ENCODE assay signal across 8 mouse cellular contexts in genomic region chr4:98444437-98445139, GRCm38 (mm10). TPM values are rescaled to one million over a fixed set of nuclear protein-coding genes. Genes with fewer than 3 reads are reported as not detected.
DNase-seq lines count a peak whose midpoint lies in the region; ATAC-seq and TF ChIP-seq lines count a peak whose summit lies in the region.

No protein-coding gene starts in this region.

- H3K4me1 ChIP-seq in bone marrow, adult 2 months (ENCODE audit: control insufficient read depth, insufficient read depth, low read length) = no peaks in the 10 kb centered on the region
- no peaks in the 10 kb centered on the region; the same call in 1 of the 2 replicates for H3K4me1 ChIP-seq in forebrain, embryonic 14.5 days (ENCODE audit: control insufficient read depth, insufficient read depth, low read length)

- no peaks in the 10 kb centered on the region for H3K27me3 ChIP-seq in forebrain, embryonic 14.5 days (replicated peaks; ENCODE audit: control insufficient read depth, insufficient read depth, low read length)

- DNase-seq in ovary, postnatal 36 days (ENCODE audit: low spot score) = peak; percentile 33
- no peak for DNase-seq in ovary, adult 18-20 months (ENCODE audit: low spot score)
- peak; percentile 87 for DNase-seq in forebrain, embryonic 14.5 days (ENCODE audit: low spot score)
- DNase-seq in left cerebral cortex, postnatal 4 days = peak; percentile 75
- DNase-seq in neural tube, embryonic 10.5 days (ENCODE audit: extremely low spot score, low spot score) = peak; percentile 48

- H3K4me3 ChIP-seq in bone marrow, adult 2 months (replicated peaks; ENCODE audit: control insufficient read depth, low read depth, low read length) = no peak overlapping the region
- no peak overlapping the region for H3K4me3 ChIP-seq in forebrain, embryonic 14.5 days (ENCODE audit: low read depth, low read length)

- no peaks in the 10 kb centered on the region for H3K36me3 ChIP-seq in forebrain, embryonic 14.5 days (ENCODE audit: control insufficient read depth, insufficient read depth, low read length)

- peak; percentile 94 for ATAC-seq in forebrain, embryonic 14.5 days
- peak; percentile 80 for ATAC-seq in inflammation-experienced regulatory T-cells, adult 6 months
- no peak for ATAC-seq in erythroid progenitor cell, adult 5-6 weeks (replicated peaks; ENCODE audit: low FRiP score, poor library complexity, severe bottlenecking)

- no peak overlapping the region for H3K4me2 ChIP-seq in forebrain, embryonic 14.5 days (ENCODE audit: low read length)

- TF ChIP-seq CTCF in bone marrow, adult 2 months (IDR thresholded peaks at IDR 0.05; ENCODE audit: control insufficient read depth, insufficient read depth, low read length) = peak; percentile 33; the same call in 1 of the 2 replicates

- H3K9ac ChIP-seq in forebrain, embryonic 14.5 days (ENCODE audit: low read length) = no peak overlapping the region

- no peak for TF ChIP-seq POLR2A in bone marrow, adult 2 months (IDR thresholded peaks at IDR 0.05; ENCODE audit: borderline replicate concordance, control insufficient read depth, low read depth, low read length)

- no peak overlapping the region for H3K27ac ChIP-seq in bone marrow, adult 2 months (ENCODE audit: control insufficient read depth, insufficient read depth, low read depth, low read length, poor library complexity)
- H3K27ac ChIP-seq in forebrain, embryonic 14.5 days (ENCODE audit: low read depth, low read length) = no peak overlapping the region

- WGBS in bone marrow, adult 2 months = 79% methylated on average over 10 of the region's 10 CpGs
- 88% methylated on average over 10 of the region's 10 CpGs for WGBS in forebrain, embryonic 14.5 days

- intact Hi-C loops in left cerebral cortex, postnatal 4 days (cut with DNase I) = loop anchor here (10.0 kb wide), 1 partner anchor 690 kb away; no protein-coding TSS in a partner anchor

- no peaks in the 10 kb centered on the region for H3K9me3 ChIP-seq in forebrain, embryonic 14.5 days (replicated peaks; ENCODE audit: control insufficient read depth, low read length)

RNA-seq across cellular contexts. Expression of gene Patj, which starts 49.0 kb away (rescaled TPM):
- polyA plus RNA-seq in bone marrow, adult 2 months (2011; ENCODE audit: insufficient read depth, insufficient read length, low replicate concordance, missing spikeins) = 2.6 and 2.8 TPM in 2 replicates
- polyA plus RNA-seq in forebrain, embryonic 14.5 days (2014; fragmentation: Nextera tagmentation; extraction: Ambion mirVana) = 7.1 and 7.5 TPM in 2 replicates
- 10 to 100 TPM in 2 of 3 experiments, 1 to 10 TPM in 1; 7.2 to 26.4 (median 22.9) TPM for polyA plus RNA-seq in inflammation-experienced regulatory T-cells, adult 6 months (2017; shearing (Covaris generic))
- total RNA-seq in left cerebral cortex, postnatal 4 days (2021) = 1 to 10 TPM; 8.0 to 9.3 TPM
- total RNA-seq in erythroid progenitor cell, adult 5-6 weeks (2015; ENCODE audit: low replicate concordance) = not detected in 2 replicates
- 4.2 and 11.4 TPM in 2 replicates for total RNA-seq in erythroid progenitor cell, adult 5-6 weeks (2017; ENCODE audit: low replicate concordance)
